Mouse (Mus musculus): ENCODE measurements at regions not wholly inside any gene's neighbourhood (a gene's known extent, or its start where the extent isn't known, plus 50 kb on each side); places are given as distances from the start of the nearest gene placed in this dataset.

- TF ChIP-seq CTCF (IDR thresholded peaks at IDR 0.05; ENCODE audit: insufficient read depth, low read depth, low read length) (no peak), POLR2A (IDR thresholded peaks at IDR 0.05; ENCODE audit: insufficient read depth, low read depth, low read length) (no peak)
These were observed 76.7 kb downstream of the H2al1j start for GRCm38 (mm10) chrX:11404369-11404768.
